Mouse (Mus musculus) liver, adult 2 months (tissue): ENCODE results near the gene Sh3kbp1. TPM values are rescaled to one million over a fixed set of nuclear protein-coding genes. Genes with fewer than 3 reads are reported as not detected.

Source experiments
- DNase-seq: peaks from one replicate; pipeline ENCODE4 v3.0.0-alpha.2; 2011; ENCODE audit warnings: low read depth, low spot score; ENCODE audit errors: extremely low read depth
- H3K27ac ChIP-seq: fragments of 200-500 bp; replicated peaks from 2 replicates; pipeline ENCODE4 v1.5.1; 2012; ENCODE audit warnings: low read depth, mild to moderate bottlenecking, control low read depth, inconsistent platforms, low read length; ENCODE audit not compliant: insufficient read depth
- H3K27me3 ChIP-seq: fragments of 200-500 bp; 2 replicates; pipeline ENCODE4 v1.6.1; 2012; ENCODE audit warnings: mild to moderate bottlenecking, moderate library complexity, low read length, inconsistent platforms; ENCODE audit not compliant: control insufficient read depth, insufficient read depth
- H3K36me3 ChIP-seq: fragments of 200-500 bp; 2 replicates; pipeline ENCODE4 v1.6.1; 2012; ENCODE audit warnings: low read length, inconsistent platforms; ENCODE audit not compliant: control insufficient read depth, insufficient read depth
- H3K4me1 ChIP-seq: fragments of 200-500 bp; 2 replicates; pipeline ENCODE4 v1.6.1; 2011; ENCODE audit warnings: low read length; ENCODE audit not compliant: control insufficient read depth, insufficient read depth
- H3K4me3 ChIP-seq: fragments of 200-500 bp; 2 replicates; pipeline ENCODE4 v1.5.1; 2011; ENCODE audit warnings: low read depth, mild to moderate bottlenecking, control low read depth, low read length, moderate library complexity; ENCODE audit not compliant: insufficient read depth
- H3K79me2 ChIP-seq: fragments of 200-500 bp; 2 replicates; pipeline ENCODE4 v1.6.1; 2012; ENCODE audit warnings: inconsistent platforms, mild to moderate bottlenecking, low read length, moderate library complexity; ENCODE audit not compliant: control insufficient read depth, insufficient read depth
- H3K9ac ChIP-seq: fragments of 200-500 bp; 2 replicates; pipeline ENCODE4 v1.6.1; 2012; ENCODE audit warnings: low read depth, mild to moderate bottlenecking, control low read depth, inconsistent platforms, low read length
- CTCF ChIP-seq: fragments of 200-500 bp; IDR thresholded peaks from 2 replicates; pipeline ENCODE4 v1.5.1; 2011; ENCODE audit warnings: low read depth, low read length, control low read depth
- POLR2A ChIP-seq: fragments of 200-500 bp; IDR thresholded peaks from 2 replicates; pipeline ENCODE4 v1.6.1; 2011; ENCODE audit warnings: low read length, control low read depth; ENCODE audit not compliant: insufficient read depth; ENCODE audit errors: extremely low read depth
- WGBS: fragments of 180-500 bp; shearing (Covaris S2); methylation state at CpG from one replicate; pipeline ENCODE4 v1.1.7; 2018; 5-methylcytosine and 5-hydroxymethylcytosine counted together
- polyA plus RNA-seq: library from polyadenylated mRNA; depleted of rRNA; stranded (reverse); fragments of >200 nt; gene quantifications from 2 replicates; pipeline ENCODE4 v1.2.3, GENCODE M21; 2012
- total RNA-seq: library from RNA; depleted of rRNA; stranded (reverse); fragments of >200 nt; gene quantifications from 2 replicates; pipeline ENCODE4 v1.2.3, GENCODE M21; 2014

Gene Sh3kbp1
- total and polyA plus RNA-seq, 2 experiments, result 1.0 to 1.3 TPM

- no peaks in the 10 kb centered on the region for H3K4me1 ChIP-seq
- H3K27me3 ChIP-seq, result no peaks in the 10 kb centered on the region
- H3K27ac ChIP-seq, result no peak overlapping the region
- DNase-seq, result no peak
- no peak overlapping the region for H3K4me3 ChIP-seq
- no peak overlapping the region for H3K9ac ChIP-seq
- no peak for TF ChIP-seq POLR2A
- no peak for TF ChIP-seq CTCF
- H3K36me3 ChIP-seq, result no peaks in the 10 kb centered on the region
- 74% methylated on average over 3 of the region's 3 CpGs for WGBS
- no peaks in the 10 kb centered on the region for H3K79me2 ChIP-seq
Measured at GRCm38 (mm10) chrX:159810469-159810868, 183.4 kb downstream of the Sh3kbp1 start.

GRCm38 (mm10) chrX:159817508-159817907 is 190.4 kb downstream of the Sh3kbp1 start:
- no peak for DNase-seq
- H3K36me3 ChIP-seq, result no peaks in the 10 kb centered on the region
- no peaks in the 10 kb centered on the region for H3K79me2 ChIP-seq
- no peak for TF ChIP-seq POLR2A
- no peak for TF ChIP-seq CTCF
- H3K4me3 ChIP-seq, result no peak overlapping the region
- WGBS, result 96% methylated on average over 2 of the region's 2 CpGs
- H3K27ac ChIP-seq, result no peak overlapping the region
- H3K9ac ChIP-seq, result no peak overlapping the region
- H3K4me1 ChIP-seq, result no peaks in the 10 kb centered on the region
- no peaks in the 10 kb centered on the region for H3K27me3 ChIP-seq

GRCm38 (mm10) chrX:159828135-159828534 is 201.1 kb downstream of the Sh3kbp1 start:
- no peak for TF ChIP-seq CTCF
- TF ChIP-seq POLR2A, result no peak

GRCm38 (mm10) chrX:159829192-159829852 is 202.2 kb downstream of the Sh3kbp1 start:
- no peak overlapping the region for H3K4me3 ChIP-seq
- no peaks in the 10 kb centered on the region for H3K4me1 ChIP-seq
- no peak overlapping the region for H3K9ac ChIP-seq
- H3K36me3 ChIP-seq, result no peaks in the 10 kb centered on the region
- WGBS, result 78% methylated on average over 6 of the region's 6 CpGs
- H3K27ac ChIP-seq, result no peak overlapping the region
- H3K27me3 ChIP-seq, result no peaks in the 10 kb centered on the region
- DNase-seq, result no peak
- H3K79me2 ChIP-seq, result no peaks in the 10 kb centered on the region
- TF ChIP-seq POLR2A, result no peak

More at GRCm38 (mm10) chrX:159828135-159828534, 201.1 kb downstream of the Sh3kbp1 start:
- Histone ChIP-seq H3K27me3 (no peaks in the 10 kb centered on the region), H3K79me2 (no peaks in the 10 kb centered on the region), H3K9ac (no peak overlapping the region), H3K4me3 (no peak overlapping the region), H3K36me3 (no peaks in the 10 kb centered on the region), H3K27ac (no peak overlapping the region), H3K4me1 (no peaks in the 10 kb centered on the region)
- WGBS, result 92% methylated on average over 5 of the region's 5 CpGs
- DNase-seq, result no peak

- H3K27ac ChIP-seq, result no peak overlapping the region
- H3K4me1 ChIP-seq, result no peaks in the 10 kb centered on the region
- no peak for DNase-seq
- 54% methylated on average over 2 of the region's 2 CpGs for WGBS
- no peaks in the 10 kb centered on the region for H3K36me3 ChIP-seq
- H3K79me2 ChIP-seq, result no peaks in the 10 kb centered on the region
- no peak overlapping the region for H3K4me3 ChIP-seq
- no peaks in the 10 kb centered on the region for H3K27me3 ChIP-seq
- no peak overlapping the region for H3K9ac ChIP-seq
- TF ChIP-seq POLR2A (no peak), CTCF (no peak)
Measured at GRCm38 (mm10) chrX:159831176-159831575, 204.1 kb downstream of the Sh3kbp1 start.

GRCm38 (mm10) chrX:159835239-159835638 is 208.2 kb downstream of the Sh3kbp1 start:
- TF ChIP-seq CTCF (no peak), POLR2A (no peak)
- no peak overlapping the region for H3K9ac ChIP-seq
- no peak for DNase-seq
- H3K4me3 ChIP-seq, result no peak overlapping the region
- no peak overlapping the region for H3K27ac ChIP-seq
- no peaks in the 10 kb centered on the region for H3K79me2 ChIP-seq
- 91% methylated on average over 4 of the region's 4 CpGs for WGBS
- no peaks in the 10 kb centered on the region for H3K4me1 ChIP-seq
- H3K27me3 ChIP-seq, result no peaks in the 10 kb centered on the region
- H3K36me3 ChIP-seq, result no peaks in the 10 kb centered on the region
